Mouse (Mus musculus): Measurements from ENCODE around the gene Rhbdl1.

DNA sequence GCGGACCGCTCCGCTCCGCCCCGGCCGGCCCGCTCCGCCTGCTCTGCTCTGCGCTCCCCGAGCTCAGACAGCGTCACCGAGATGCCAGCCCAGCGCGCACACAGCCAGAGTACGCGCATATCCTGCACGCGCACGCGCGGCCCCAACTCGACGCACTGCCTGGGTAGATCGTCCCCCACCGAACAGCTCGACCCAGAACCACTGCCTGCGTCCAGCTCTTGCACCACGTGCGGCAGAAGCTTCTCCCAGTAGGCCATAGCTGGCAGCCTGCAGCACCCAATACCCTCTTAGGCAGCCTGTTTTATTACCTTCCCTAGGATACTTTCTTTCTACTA is at the start of gene Rhbdl1:
- TF ChIP-seq CTCF (IDR thresholded peaks at IDR 0.05; ENCODE audit: borderline replicate concordance, control insufficient read depth, extremely low read depth, insufficient read depth, low read length, poor library complexity) (peak; percentile 18; the same call in 1 of the 2 replicates), POLR2A (IDR thresholded peaks at IDR 0.05; ENCODE audit: control insufficient read depth, extremely low read depth, insufficient read depth, low read length, poor library complexity) (no peak)

All from thymus, adult 2 months (tissue).